Mouse (Mus musculus) liver, adult 2 months (tissue): ENCODE data around the gene Serinc5.

Experiments
- CTCF ChIP-seq: fragments of 200-500 bp; IDR thresholded peaks from 2 replicates; pipeline ENCODE4 v1.5.1; 2011; ENCODE audit warnings: low read depth, low read length, control low read depth
- POLR2A ChIP-seq: fragments of 200-500 bp; IDR thresholded peaks from 2 replicates; pipeline ENCODE4 v1.6.1; 2011; ENCODE audit warnings: low read length, control low read depth; ENCODE audit not compliant: insufficient read depth; ENCODE audit errors: extremely low read depth

DNA sequence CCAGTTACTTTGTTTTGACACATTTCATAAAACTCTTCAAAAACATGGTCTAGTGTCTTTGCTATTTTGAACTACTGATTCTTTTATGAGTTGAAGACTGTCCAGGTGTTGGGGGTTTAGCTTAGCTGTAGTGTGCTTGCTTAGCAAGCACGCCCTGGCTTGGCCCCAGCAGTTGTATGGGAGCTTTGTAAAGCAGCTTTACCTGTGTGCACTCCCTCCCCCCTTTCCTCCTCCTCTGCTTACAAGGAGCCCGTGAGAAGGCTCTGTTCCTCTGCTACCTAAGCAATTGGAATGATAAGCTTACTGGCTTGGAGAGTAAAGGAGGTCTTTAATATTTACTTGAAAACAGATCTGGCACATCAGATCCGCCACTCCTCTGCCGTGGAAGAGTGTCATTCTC is 72.6 kb downstream of the Serinc5 start:
- no peak for TF ChIP-seq CTCF
- TF ChIP-seq POLR2A, result no peak
